Mouse (Mus musculus) urinary bladder, adult 18-20 months (tissue): Measurements from ENCODE around the gene Reln.

Experiments used
- DNase-seq, 2 experiments: peaks; one replicate each; pipeline ENCODE4 v3.0.0; 2022; ENCODE audit warnings: low spot score in 2 of 2, mixed read lengths in 2 of 2

The Reln gene

DNA sequence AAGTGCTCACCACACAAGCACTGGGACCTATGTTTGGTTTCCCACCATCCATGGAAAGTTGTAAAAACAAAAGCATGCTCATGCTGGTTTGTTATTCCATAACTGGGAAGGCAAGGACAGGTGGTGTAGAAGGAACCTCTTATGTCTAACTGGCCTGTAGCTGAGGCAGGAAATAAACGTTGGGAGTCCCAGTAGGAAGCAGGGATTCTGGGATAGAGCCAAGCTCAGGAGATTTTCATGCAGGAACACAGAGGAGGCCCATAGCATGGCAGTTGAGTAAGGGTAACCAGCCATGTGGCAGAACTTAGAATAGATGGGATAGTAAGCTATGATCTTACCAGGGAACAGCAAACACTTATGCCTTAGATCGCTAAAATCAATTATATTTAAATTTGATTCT, 120.6 kb downstream of the Reln start:
- DNase-seq = no peak

DNA sequence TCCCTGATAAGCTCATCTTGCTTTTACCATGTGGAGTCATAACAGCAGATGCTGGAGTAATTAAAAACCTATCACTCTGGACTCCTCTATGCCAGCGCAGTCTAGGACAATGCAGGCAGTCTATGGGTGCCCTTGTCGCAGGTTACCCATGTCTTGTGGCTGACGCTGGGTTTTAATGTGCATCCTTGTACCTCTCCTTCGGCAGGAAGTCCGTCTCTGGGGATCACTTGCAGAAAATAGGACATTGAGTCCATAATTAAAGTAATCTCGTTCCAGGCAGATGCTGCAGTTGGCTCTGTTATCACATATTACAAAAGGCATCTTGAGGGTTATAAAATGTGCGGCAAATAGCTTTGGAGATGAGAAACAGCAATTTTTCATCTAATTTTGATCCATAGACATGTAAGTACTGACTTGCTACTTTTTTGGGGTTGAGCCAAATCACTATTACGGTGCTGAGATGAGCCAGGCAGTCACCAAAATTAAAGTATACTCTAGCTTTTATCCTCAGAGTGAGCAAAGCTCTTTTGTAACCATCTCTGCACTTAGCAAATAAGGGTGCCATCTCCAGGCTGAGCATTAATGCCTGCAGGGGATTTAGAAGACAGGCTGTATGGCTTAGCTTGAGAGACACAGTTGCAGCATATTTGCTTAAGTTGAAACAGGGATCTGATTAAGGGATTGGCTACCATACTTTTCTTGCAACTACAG, 136.0 kb downstream of the Reln start:
- no peak for DNase-seq

DNA sequence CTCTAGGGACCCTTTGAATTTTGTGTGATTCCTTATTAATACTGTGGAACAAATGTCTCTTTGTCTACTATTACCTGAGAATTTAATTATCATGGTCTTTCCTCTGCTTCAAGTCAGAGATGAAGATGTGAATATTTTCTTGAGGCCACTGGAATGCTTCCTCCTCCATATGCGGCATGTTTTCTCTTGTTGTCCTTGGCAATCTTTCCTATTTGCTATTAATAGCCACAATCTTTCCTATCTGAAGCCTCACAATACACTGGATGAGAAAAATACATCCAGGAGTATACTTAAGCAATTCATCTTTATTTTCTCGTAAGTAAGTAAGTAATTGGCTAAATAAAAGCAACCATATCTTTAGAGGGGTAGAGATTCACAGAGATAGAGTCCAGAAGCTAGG, 146.6 kb downstream of the Reln start:
- no peak for DNase-seq

DNA sequence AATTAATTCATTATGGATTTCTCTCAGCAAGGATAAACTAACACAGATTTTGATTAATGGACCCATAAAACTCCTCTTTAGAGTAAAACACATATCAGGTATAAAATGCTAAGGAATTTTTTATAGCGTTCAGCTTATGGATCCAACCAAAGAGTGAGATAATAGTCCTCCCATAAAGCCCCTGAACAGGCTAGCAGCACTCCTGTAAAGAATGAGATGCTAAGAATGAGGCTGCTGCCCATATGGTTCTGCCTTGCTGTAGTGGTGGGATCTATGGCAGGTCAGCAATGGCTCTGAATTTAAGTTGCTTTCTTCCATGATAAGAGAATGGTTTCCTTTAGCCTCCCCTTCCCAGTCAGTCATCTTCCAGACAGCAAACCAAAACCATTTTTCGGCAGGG, 147.6 kb downstream of the Reln start:
- DNase-seq = no peak

DNA sequence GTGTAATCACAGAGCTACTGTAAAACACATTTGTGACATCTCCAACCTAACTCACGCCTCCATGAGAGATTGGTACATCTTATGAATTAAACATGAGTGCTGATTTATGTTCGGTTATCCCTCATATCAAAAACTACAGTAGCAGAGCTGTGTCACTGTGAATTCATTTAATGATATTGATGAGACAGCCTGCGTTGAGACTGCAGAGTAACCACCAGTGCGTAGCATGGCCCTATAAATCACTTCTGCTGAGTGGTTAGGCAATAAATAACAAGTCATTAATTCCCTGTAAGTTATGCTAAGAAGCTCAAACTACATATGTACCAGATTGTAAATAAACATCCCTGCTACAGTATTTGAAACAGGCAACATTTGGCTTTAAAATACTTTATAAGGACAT, 148.0 kb downstream of the Reln start:
- no peak for DNase-seq

DNA sequence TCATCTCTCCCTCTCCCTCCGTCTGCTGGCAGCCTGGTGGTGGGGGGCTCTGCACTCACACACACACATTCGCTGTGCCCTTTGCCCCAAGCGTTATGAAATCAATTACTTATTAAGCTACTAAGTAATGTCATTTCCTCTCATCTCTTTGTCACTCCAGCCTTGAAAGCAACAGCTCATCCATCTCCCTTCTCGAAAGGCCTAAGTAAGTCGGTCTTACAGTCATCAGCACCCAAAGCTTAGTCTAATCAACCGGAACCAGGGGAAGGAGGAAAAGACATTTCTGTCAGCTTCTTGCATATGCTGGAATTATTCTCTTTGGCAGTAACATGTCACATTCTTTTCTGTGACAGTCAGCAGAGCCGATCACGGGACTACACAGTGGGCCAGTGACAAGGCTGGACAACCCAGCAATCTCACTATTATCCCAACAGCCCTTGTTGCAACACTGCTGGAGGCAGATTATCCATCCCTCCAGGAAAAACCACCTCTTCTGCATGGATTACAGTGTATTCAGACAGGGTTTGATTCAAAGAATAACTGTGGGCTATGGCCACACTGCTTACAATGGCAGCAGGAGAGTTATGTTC, 149.1 kb downstream of the Reln start:
- DNase-seq = no peak

DNA sequence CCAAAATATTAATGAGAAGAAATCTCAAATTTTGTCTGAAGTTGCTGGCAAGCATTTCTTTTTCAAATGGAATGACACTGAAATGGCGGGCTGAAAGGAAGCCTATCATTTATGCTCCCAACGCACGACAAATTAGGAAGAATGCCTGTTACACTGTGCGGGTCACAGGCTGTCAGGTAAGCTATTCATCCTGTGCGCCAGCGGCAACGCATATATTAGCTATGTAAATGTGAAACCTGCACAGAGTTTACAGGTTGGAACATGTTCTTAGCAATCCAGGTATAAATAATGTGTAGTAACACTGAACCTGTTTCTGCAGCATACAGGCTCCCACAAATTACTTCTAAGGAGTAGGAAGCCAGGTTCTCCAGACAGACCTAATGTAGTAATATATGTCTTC, 152.7 kb downstream of the Reln start:
- DNase-seq = no peak

DNA sequence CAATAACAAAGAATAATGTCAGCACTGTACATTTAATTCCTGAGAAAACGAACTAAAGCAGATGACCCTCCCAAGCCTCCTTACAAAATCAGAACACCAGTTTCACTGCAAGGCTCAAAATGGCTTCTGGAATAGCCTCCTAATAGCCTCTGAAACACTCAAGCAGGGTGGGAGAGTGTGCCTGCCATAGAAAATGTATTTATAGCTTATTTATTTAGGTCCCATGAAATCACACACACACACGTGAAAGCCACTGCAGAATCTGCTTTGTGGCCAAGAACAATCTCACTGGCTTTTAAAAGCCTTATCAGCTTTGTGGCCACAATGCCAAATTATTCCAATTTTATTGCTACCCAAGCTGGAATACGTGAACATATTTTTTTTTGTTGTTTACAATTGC, 154.2 kb downstream of the Reln start:
- DNase-seq = no peak

DNA sequence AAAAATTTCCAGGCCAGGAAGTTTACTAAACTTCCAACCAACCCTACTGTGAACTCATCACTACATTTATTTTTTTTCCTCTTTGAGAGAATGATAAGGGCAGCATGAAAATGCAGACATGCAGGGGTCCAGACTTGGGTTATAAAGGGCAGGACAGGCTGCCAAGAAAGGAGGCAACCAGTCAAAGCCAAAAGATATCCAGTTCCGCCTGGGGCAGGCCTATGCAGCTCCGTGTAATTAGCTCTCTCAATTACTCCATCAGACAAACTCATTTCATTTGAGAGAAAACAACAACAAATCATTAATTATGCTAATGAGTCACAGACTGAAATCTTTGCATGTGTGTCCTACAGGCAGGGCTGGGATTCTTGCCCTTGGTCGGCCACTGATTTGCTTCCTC, 156.9 kb downstream of the Reln start:
- DNase-seq = no peak

DNA sequence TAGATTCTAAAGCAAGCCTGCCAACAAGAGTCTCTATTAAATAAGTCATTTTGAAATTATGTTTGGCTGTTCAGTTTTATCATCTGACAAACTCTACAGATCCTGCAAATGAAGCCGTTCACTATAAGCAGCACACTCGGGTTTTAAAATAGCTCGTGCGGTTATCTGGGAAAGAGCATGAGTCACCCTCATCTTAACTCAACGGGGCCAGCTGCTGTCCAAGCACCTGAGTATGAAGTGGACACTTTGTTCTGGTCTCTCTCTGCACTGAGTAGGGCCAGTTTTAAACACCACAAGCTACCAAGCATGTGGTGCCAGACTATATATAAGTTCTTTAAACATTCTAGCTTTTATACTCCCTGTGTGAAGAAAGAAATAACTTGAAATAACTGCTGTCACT, 168.0 kb downstream of the Reln start:
- no peak for DNase-seq

DNA sequence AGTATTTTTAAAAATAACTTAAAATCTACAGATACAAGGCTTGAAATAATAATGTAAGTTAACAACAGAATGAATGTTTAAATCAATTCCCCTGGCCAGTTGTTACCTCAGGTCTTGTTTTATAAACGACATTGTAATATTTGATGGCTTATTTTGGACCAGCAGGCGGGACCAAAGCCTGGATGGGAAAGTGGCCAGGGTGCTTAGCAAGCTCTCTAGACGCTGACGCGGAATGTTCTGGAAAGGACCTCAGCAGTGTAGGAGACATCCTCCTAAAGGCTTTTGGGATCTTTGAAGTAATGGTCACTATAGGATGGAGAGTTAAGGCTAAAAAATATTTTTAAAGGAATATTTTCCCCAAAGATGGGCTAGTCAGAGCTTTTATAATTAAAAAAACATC, 173.2 kb downstream of the Reln start:
- no peak for DNase-seq

DNA sequence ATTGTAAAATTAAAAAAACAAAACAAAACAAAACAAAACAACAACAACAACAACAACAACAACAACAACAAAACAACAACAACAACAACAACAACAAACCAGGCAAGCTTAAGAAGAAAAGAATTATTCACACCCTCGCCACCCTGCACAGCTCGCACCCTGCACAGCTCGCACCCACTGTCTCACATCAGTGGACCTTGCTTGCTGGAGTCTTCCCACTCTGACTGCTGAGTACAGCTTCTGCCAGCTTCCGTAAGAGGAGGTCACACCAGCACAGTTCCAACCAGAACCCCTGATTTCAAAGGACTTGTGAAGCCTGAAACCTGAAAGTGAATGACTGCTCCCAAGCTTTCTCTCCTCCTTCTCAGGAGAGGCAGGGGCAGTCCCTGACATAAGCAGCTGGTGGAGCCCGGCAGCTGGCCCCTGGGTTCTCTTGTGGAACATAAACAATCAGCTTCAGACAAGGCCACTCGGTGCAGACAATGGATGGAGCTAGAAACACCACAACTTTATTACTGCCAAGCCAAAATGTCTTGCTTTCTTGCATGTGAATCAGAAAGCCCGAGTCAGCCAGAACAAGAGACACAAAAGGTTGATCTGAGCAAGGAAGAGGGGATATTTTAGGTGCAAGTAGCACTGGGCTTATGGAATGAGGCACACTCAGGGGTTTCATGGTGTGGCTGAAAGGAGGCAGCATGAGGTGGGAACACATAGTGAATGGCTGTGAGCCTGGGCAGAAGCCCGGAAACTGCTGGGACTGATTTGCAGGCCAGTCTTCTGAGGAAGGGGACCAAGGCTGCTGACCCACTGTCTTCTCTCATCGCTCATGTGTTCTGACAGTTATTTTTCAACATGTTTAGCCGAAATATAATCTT, 180.2 kb downstream of the Reln start:
- no peak for DNase-seq

DNA sequence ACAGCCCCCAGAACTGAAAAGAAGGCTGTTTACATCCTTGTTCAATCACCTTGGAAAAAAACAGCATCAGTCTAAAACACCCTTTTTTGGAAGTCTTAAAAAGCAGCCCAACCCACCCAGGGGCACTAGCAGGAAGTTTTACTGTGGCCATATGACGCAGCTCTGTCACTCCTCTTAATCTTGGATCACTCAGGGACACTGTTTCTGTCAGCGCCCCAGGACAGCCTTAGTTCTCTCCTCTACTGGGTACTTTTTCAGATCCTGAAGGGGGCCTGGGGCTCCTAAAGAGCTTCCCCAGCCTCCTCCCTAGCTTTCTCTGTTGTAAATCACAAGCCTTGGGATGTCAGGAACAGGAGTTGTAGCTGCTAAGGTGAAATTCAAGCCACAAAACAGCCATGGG, 183.6 kb downstream of the Reln start:
- no peak for DNase-seq

DNA sequence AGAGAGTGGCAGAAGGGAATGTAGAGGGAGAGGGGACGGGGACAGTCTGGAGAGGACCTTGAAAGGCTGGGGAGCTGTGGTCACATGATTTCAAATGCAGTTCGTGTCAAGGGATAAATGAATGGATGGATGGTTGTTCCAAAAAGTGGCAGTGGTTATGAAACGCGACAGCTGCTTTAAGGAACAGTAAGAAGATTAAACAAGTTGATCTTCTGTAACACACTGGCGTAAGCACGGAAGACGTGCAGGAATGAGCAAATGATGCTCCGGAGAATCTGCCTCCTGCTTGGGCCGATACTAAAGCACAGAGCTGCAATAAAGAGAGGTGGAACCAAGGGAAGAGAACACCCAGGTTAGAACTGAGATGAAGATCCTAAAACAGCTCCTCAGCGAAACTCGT, 185.7 kb downstream of the Reln start:
- no peak for DNase-seq

DNA sequence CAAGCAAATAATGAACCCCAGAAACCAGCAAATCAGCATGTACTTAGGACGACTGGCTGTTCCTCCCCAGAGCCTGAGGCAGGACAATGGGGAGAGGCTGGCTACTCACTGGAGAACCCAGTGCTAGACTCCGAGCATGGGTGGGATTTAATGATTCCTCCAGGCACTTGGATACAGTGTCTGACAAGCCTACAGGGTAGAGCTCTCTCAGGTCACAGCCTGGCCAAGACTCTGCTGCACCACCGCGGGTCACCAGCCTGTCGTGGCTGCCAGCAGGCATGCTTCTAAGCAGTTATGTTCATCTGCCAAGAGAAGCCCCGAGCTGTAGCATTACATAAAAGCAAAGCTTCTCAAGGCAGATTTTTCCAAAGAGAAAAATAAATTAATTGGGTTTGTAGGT, 190.9 kb downstream of the Reln start:
- DNase-seq = no peak

DNA sequence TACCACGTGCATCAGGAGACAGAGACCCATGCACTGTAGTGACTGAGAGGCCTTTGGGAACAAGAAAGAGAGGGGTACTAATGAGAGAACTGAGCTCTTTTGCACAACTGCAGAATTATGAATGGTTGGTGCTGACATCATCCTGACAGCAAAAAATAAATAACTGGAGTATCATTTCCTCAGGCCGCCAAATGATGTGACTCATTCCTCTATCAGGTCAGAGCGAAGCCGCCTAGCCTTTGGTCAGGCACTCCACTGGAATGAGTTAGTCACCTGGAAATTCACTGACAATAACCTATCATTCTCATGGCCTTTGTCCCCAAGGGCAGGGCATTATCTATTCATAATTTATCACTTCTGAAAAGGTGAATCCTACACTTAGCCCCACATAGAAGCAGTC, 202.7 kb downstream of the Reln start:
- DNase-seq = no peak

DNA sequence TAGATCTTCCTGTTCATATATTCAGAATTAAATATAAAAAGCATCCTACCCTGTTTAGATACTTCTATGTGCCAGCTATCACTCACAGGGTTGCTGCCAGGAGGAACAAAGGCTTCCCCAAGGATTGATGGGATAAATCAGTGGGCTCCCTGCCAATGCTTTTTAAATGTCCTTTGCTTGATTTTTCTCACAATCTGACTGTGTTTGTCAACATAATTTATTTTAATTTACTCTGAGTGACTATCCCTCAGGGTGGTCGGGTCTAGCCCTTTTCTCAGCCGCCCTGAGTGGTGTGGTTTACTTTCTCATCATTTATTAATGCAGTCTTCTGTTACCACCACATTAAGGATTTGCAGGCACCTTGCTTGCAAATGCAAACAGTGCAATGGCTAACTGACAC, 205.5 kb downstream of the Reln start:
- no peak for DNase-seq

DNA sequence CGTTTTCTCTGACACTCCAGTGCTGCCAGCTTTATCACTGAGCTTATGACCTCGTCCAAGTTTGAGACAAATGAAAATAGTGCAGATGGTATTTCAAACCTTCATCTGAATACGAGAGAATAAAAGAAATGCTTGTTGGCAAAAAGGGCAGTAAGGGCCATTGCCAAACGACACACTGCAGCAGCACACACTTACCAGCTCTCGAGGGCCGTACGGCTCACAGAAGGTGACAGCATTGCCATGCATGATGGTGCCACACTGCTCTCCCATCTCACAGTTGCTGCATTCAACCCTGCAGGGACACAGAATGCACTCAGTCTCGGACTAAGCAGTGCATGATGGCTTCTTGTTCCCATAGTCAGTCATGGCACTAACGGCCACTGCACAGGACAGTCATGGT, 210.1 kb downstream of the Reln start:
- no peak for DNase-seq

DNA sequence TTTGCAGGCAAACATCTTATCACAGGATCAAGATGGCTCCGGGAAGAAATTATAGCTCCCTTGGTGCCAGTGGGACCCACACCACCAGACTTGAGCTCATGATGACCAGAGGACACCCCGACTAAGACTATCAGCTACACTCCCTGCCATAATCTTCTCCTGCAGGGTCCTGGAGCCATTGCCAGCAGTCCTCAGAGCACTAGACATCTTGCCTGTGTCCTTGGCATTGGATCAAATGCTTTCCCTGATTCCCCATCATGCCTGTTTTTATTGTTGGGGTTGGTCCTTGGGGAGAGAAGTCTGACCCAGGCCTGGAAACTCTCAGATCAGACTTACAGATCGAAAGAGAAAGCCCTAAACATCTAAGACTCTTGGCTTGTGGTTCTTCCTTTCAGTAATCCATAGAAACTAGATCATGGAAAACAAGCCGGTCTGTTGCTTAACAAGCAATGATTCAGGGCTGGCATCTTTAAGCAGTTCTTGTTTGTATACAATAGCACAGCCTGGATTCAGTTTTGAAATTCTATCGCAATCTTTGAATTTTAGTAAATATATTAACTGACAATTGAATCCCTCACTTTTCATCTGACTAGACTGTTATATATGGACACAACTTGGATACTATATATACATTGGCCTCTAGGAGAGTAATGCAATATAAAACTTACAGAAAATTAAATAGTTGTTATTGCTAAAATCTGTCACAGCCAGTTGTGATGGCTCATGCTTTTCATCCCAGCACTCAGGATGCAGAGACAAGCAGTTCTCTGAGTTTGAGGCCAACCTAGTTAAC, 212.6 kb downstream of the Reln start:
- no peak for DNase-seq

DNA sequence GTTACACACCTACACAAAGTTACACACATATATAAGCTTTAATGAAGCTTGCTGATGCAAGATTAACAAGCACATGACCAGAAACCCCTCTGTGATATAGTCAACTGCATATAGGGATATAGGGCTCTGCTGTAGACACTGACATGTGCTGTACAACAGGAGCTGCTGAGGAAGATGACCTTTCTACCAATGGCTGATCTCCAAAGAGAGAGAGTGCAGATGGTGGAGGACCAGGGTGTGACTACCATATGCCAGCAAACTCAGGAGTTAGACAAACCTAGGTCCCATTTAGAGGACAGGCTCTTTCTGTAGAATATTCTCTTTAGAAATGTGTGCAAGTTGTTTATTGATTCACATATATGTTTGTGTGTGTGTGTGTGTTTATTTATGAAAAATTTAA, 216.9 kb downstream of the Reln start:
- DNase-seq = no peak

DNA sequence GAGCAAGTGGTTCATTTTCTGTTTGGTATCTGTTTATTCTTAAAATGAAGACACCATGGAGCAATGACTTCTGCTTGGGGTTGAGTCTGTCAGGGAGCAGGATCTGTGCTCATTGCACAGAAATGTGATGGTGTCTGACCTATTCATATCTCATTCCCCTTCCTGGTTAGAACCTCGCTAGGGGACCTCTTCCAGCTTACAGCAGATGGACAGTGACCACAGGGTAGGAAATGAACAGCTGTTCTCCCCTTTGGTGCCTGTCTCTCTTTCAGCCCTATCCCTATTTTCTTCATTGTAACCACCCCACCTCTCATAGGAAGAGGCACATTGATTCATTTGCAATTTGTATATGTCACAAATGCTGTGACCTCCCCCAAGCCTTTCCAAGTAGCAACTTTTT, 225.2 kb downstream of the Reln start:
- no peak for DNase-seq

DNA sequence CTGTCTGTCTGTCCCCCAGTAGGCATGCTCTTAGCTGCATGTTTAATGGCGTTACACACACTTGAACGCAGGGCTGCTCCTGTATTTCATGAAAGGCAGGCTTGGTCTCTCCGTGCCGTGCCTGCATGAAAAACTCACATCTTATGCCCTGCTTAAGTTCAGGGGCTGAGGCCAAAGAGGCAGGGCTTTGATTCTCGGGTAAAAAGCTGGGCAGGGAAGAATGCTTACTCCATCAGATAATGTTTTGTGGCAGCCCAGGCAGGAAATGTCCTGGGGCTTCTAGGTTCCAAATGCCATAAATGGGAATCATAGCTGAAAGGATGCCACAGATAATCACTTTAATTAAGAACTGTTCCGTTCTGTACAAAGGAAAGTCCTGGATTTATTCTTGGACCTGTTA, 226.0 kb downstream of the Reln start:
- no peak for DNase-seq
